Mouse (Mus musculus) forebrain, embryonic 14.5 days (tissue): ENCODE measurements around the gene Ppp1r1b. TPM values are rescaled to one million over a fixed set of nuclear protein-coding genes. Genes with fewer than 3 reads are reported as not detected.

ENCODE experiments used
- ATAC-seq: fragments of 200-750 bp; cut with Nextera tagmentation; 2 replicates; pipeline ENCODE4 v1.8.0; 2017; ENCODE audit warnings: mild to moderate bottlenecking, moderate library complexity
- DNase-seq: peaks from one replicate; pipeline ENCODE4 v3.0.0-alpha.2; 2015; ENCODE audit warnings: low spot score
- H3K27ac ChIP-seq: fragments of 300-500 bp; sonication (generic); 2 replicates; pipeline ENCODE4 v1.5.1; 2014; ENCODE audit warnings: low read depth, mild to moderate bottlenecking, control low read depth, low read length, moderate library complexity
- H3K27me3 ChIP-seq: fragments of 300-500 bp; sonication (generic); replicated peaks from 2 replicates; pipeline ENCODE4 v1.6.1; 2014; ENCODE audit warnings: low read length, control low read depth, mixed read lengths; ENCODE audit not compliant: control insufficient read depth, insufficient read depth
- H3K36me3 ChIP-seq: fragments of 300-500 bp; sonication (generic); 2 replicates; pipeline ENCODE4 v1.6.1; 2014; ENCODE audit warnings: low read length, control low read depth; ENCODE audit not compliant: control insufficient read depth, insufficient read depth
- H3K4me1 ChIP-seq: fragments of 300-500 bp; sonication (generic); 2 replicates; pipeline ENCODE4 v1.6.1; 2014; ENCODE audit warnings: antibody characterized with exemption, low read length, control low read depth; ENCODE audit not compliant: control insufficient read depth, insufficient read depth
- H3K4me2 ChIP-seq: fragments of 300-500 bp; sonication (generic); 2 replicates; pipeline ENCODE4 v1.6.1; 2014; ENCODE audit warnings: mild to moderate bottlenecking, control low read depth, low read length
- H3K4me3 ChIP-seq: fragments of 300-500 bp; sonication (generic); 2 replicates; pipeline ENCODE4 v1.5.1; 2014; ENCODE audit warnings: low read depth, low read length, control low read depth
- H3K9ac ChIP-seq: fragments of 300-500 bp; sonication (generic); 2 replicates; pipeline ENCODE4 v1.6.1; 2014; ENCODE audit warnings: mild to moderate bottlenecking, low read length, control low read depth, moderate library complexity
- H3K9me3 ChIP-seq: fragments of 300-500 bp; sonication (generic); replicated peaks from 2 replicates; pipeline ENCODE4 v1.6.1; 2016; ENCODE audit warnings: low read length, control low read depth, mixed read lengths; ENCODE audit not compliant: control insufficient read depth
- whole genome bisulfite sequencing: fragments of 180-500 bp; shearing (Covaris S2); extraction: QIAGEN DNeasy Blood & Tissue Kit; methylation state at CpG from one replicate; pipeline ENCODE4 v1.1.7; 2014; 5-methylcytosine and 5-hydroxymethylcytosine counted together
- polyA plus RNA-seq: library from polyadenylated mRNA; unstranded; fragments of >200 nt; fragmentation: Nextera tagmentation; extraction: Ambion mirVana; gene quantifications from 2 replicates; pipeline ENCODE4 v1.2.1, GENCODE M21; 2014

The Ppp1r1b gene
- polyA plus RNA-seq, 1 experiment from 2014 or later = 33.1 TPM

DNA sequence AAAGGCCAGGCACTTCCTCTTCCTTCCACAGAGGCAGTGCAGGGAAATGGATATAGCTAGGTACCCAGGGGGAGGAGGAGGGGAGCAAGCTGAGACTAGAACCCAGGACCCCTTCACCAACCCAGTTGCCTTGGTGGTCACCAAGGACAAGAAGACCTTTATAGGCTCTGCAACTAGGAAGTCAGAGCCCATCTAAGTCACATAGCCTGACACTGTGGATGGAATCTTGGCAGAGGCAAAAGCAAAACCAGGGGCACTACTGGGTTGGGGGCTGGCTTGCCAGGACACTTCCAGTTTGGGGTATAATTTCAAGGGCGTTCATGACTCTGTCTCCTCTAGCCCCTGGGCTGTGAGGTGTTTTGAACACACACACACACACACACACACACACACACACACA lies 16.8 kb upstream of the Ppp1r1b start:
- Histone ChIP-seq H3K4me1 (peaks cover 19% of the 10 kb centered on the region), H3K9me3 (no peaks in the 10 kb centered on the region), H3K4me2 (no peak overlapping the region), H3K9ac (no peak overlapping the region), H3K4me3 (no peak overlapping the region), H3K36me3 (0 out of 2 replicates have a peak, but pooled peaks cover 11% of the 10 kb centered on the region), H3K27ac (peak overlapping the region; percentile 90; the same call in 1 of the 2 replicates), H3K27me3 (peaks cover 76% of the 10 kb centered on the region)
- WGBS = 67% methylated on average over 1 of the region's 1 CpGs
- no peak for DNase-seq
- no peak for ATAC-seq

DNA sequence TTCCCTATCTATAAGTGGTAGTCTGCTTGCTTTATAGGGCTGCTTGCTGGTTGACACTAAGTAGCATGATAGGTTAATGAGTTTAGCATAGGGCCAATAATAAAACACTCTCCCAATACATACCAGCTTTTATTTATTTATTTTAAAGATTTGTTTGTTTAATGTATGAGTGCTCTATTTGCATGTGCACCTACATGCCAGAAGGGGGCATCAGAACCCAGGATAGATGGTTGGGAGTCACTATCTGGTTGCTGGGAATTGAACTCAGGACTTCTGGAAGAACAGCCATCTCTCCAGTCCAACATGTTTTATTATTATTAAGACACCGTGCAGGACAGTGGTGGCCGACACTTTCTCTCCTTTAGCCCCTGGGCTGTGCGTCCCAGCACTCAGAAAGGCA lies 16.0 kb upstream of the Ppp1r1b start:
- H3K9ac ChIP-seq = no peak overlapping the region
- H3K27me3 ChIP-seq = peaks cover 76% of the 10 kb centered on the region
- ATAC-seq (no peak), DNase-seq (no peak)
- H3K4me3 ChIP-seq = no peak overlapping the region
- WGBS = 83% methylated on average over 3 of the region's 3 CpGs
- peaks cover 19% of the 10 kb centered on the region for H3K4me1 ChIP-seq
- 0 out of 2 replicates have a peak, but pooled peaks cover 5% of the 10 kb centered on the region for H3K36me3 ChIP-seq
- no peak overlapping the region for H3K27ac ChIP-seq
- no peaks in the 10 kb centered on the region for H3K9me3 ChIP-seq
- no peak overlapping the region for H3K4me2 ChIP-seq

DNA sequence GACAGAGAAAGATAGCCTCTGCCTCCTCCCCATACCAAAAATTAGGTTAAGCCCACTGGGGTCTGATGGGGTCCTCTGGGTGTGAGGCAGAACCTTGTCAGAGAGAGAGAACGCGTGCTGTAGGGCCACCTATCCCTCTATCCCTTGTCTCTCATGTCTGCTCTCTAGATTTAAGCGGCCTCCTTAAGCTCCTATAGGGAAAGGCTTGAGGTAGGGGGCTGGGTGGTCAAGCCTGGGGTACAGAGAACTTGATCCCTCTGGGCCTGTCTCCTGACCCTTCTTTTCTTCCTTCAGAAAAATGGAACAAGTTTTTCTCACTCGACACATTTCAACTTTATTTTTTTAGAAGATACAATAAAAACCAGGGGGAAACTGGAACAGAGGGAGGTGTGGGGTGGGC lies 15.4 kb upstream of the Ppp1r1b start:
- no peak for ATAC-seq
- Histone ChIP-seq H3K4me3 (no peak overlapping the region), H3K27ac (peak overlapping the region; percentile 93), H3K4me1 (peaks cover 19% of the 10 kb centered on the region), H3K36me3 (no peaks in the 10 kb centered on the region), H3K9ac (no peak overlapping the region), H3K27me3 (peaks cover 76% of the 10 kb centered on the region), H3K9me3 (no peaks in the 10 kb centered on the region), H3K4me2 (no peak overlapping the region)
- 73% methylated on average over 4 of the region's 4 CpGs for WGBS
- DNase-seq = no peak

DNA sequence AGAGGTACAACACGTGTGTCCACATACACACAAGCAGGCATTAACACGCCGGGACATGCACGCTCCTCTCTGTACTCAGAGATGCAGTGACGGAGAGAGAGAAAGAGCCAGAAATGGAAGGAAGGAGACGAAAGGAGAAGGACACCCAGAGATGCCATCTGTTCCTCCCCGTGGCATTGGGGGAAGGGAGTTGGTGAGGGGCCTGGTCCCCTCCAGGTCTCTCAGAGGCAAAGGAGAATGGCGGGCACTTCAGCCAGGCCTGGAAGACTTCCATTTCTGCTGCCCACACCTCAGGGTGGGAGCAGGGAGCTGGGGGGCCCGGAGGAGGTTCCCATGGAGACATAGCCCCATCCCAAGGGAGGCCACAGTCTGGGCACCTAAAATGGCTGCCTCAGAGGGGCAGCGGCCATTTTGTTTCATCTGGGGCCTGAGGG lies 14.9 kb upstream of the Ppp1r1b start:
- Histone ChIP-seq H3K9me3 (no peaks in the 10 kb centered on the region), H3K4me1 (peaks cover 19% of the 10 kb centered on the region), H3K4me2 (peak overlapping the region; percentile 46; the same call in 1 of the 2 replicates), H3K27me3 (peaks cover 75% of the 10 kb centered on the region), H3K4me3 (no peak overlapping the region), H3K27ac (peak overlapping the region; percentile 93), H3K36me3 (no peaks in the 10 kb centered on the region), H3K9ac (no peak overlapping the region; the same call in 1 of the 2 replicates)
- peak; percentile 60 for DNase-seq
- 46% methylated on average over 9 of the region's 10 CpGs for WGBS
- ATAC-seq = no peak

DNA sequence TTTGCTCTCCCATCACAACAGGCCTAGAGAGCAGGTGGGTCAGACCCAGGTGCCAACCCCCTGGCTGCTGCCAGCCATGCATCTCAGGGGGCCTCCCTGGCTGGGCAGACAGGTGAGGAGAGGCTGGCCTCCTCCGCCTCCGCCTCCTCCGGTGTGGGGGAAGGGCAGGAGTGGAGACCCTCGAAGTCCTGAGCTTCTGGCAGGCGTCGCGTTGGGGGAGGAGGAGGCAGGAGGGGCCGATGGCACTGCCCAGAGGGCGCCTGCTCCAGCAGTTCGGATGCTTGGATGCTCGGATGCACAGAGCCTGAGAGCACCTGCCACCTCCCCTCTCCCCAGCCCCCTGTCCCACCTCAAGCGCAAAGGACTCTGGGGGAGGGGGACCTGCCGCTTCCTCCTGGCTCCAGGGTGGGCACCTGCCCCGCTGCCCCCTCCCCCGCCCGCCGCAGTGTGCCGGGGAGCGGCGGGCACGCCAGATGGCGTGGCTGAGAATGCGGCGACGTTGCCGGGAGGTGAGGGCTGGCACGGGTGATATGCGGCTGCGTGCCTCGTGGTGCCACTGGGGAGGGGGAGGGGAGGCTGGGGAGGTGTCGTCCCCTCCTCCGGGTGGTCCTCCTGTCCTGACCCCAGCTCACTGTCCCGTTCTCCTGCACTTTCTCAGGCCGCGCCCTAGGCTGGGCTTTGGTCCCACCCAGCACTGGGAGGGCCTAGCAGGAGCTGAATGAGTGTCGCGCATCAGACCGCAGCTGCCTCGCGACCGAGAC lies 14.0 kb upstream of the Ppp1r1b start:
- Histone ChIP-seq H3K4me3 (peak overlapping the region; percentile 15), H3K9me3 (no peaks in the 10 kb centered on the region), H3K9ac (peak overlapping the region; percentile 41; the same call in 1 of the 2 replicates), H3K36me3 (no peaks in the 10 kb centered on the region), H3K27ac (peak overlapping the region; percentile 93), H3K4me1 (peaks cover 19% of the 10 kb centered on the region), H3K4me2 (peak overlapping the region; percentile 46), H3K27me3 (peaks cover 70% of the 10 kb centered on the region)
- ATAC-seq (peak; percentile 35), DNase-seq (peak; percentile 73)
- WGBS = 2% methylated on average over 39 of the region's 41 CpGs

DNA sequence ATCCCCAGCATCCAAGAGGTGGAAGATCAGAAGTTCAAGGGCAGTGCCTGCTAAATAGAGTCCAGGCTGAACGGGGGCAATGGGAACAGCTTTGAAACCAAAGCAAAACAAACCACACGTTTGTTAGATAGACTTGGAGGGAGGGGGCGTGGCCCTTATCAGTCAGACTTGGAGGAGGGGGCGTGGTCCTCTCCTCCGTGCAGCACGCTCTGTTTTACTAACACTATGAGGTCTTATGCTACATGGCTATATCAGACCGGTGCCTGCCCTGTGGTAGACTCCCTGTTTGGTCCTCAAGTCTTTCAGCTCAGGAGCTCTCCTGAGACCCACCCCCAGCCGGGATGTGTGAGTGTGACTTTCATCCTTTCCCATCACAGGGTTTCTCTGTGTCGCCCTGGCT lies 13.0 kb upstream of the Ppp1r1b start:
- Histone ChIP-seq H3K27ac (peak overlapping the region; percentile 93; the same call in 1 of the 2 replicates), H3K9me3 (no peaks in the 10 kb centered on the region), H3K4me3 (no peak overlapping the region), H3K36me3 (no peaks in the 10 kb centered on the region), H3K4me2 (no peak overlapping the region), H3K27me3 (peaks cover 65% of the 10 kb centered on the region), H3K9ac (no peak overlapping the region), H3K4me1 (peaks cover 25% of the 10 kb centered on the region)
- ATAC-seq (no peak), DNase-seq (peak; percentile 63)
- WGBS = 11% methylated on average over 9 of the region's 9 CpGs

DNA sequence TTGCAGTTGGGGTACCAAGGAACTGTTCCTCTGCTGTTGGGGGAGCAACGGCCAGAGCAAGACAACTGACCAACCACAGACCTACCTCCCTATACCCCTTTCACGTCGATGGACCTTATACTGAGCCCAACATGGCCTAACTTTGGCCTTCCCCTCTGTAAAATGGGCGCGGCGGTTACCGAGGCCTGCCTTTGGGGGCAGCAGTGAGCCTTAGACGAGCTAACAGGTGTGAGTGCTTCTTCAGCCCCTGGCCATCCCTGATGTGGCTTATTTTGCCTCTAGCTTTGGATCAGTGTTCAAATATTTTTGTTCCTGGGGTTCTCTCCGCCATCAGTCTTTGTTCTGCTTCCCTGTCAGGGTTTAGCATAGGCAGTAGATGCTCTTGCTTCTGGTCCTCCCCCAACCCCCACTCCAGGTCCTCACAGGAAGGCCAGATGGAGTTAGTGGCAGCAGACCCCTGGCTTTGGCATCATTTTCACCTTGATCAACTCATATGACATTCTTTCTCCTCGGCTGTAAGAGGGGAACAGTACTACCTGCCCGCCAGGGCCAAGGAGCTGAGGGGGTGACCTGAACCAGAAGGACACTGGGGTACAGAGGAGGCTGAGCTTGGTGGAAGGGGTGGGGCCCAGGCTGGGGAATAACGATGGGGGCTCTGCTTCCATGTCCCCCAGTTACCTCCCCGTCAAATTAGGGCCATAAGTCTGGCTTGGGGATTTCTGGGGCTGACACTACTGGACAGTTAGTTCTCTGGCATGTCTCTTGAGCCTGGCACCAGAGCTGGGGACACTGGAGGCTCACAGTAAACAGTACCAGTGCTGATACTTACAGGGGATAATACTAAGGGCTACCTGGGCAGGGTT lies 11.7 kb upstream of the Ppp1r1b start:
- no peak for DNase-seq
- H3K9ac ChIP-seq = no peak overlapping the region
- H3K4me3 ChIP-seq = no peak overlapping the region
- WGBS = 18% methylated on average over 13 of the region's 13 CpGs
- H3K4me1 ChIP-seq = peaks cover 25% of the 10 kb centered on the region
- ATAC-seq = no peak
- H3K27ac ChIP-seq = no peak overlapping the region
- H3K36me3 ChIP-seq = no peaks in the 10 kb centered on the region
- peaks cover 54% of the 10 kb centered on the region for H3K27me3 ChIP-seq
- no peak overlapping the region for H3K4me2 ChIP-seq
- no peaks in the 10 kb centered on the region for H3K9me3 ChIP-seq

DNA sequence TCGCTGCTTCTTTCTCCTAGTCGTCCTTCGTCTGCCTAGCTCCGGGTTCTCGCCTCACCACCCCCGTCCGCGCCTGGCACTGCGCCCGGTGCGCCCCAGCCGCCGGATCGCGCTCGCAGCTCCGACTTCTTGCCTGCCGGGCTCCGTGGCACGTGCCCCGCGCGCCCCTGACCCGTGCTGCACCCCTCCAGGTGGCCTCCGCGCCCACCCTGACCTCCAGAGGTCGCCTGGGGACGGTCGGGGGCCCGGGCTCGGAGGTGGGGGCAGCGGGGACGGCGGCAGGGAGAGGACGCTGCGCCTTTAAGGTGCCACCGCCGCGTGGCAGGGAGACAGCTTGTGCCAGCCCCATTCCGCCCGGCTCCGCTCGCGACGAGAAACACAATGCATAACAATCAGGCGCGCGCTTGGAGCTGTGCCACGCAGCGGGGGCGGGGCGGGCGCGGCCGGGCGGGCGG lies 9.7 kb upstream of the Ppp1r1b start:
- peak overlapping the region; percentile 95 for H3K4me2 ChIP-seq
- H3K9ac ChIP-seq = peak overlapping the region; percentile 84
- peak overlapping the region; percentile 99 for H3K27ac ChIP-seq
- no peaks in the 10 kb centered on the region for H3K9me3 ChIP-seq
- DNase-seq (peak; percentile 85), ATAC-seq (peak; percentile 60)
- H3K36me3 ChIP-seq = no peaks in the 10 kb centered on the region
- peak overlapping the region; percentile 46 for H3K4me3 ChIP-seq
- peaks cover 45% of the 10 kb centered on the region for H3K27me3 ChIP-seq
- WGBS = under 1% methylated on average over 39 of the region's 57 CpGs
- H3K4me1 ChIP-seq = peaks cover 31% of the 10 kb centered on the region
